Mouse (Mus musculus) cerebellum, adult 9-11 months (tissue): ENCODE results near the gene Slc28a1.
A peak's percentile ranks its signal among the peaks of the same experiment; 100 is the strongest.

Experiments used
- DNase-seq: peaks from one replicate; pipeline ENCODE4 v3.0.0; 2022

The Slc28a1 gene

DNA sequence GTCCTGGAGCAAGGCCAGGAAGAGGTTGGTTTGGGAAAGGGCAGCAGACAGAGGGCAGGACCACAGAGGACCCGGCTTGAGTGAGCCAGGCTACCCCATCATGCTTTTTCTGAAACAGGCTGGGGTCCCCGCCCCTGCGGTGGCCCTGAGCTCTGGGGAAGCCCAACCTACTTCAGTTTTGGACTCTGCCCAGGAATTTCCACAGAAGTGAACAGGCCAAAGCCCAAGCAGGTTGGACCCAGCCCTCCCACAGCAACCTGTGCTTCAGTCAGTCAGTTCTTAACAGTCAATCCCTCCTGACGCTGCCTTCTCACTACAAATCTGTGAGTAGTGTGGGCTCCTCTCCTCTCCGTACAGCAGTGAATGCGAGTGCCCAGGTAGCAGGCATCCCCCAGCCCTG lies at the start of gene Slc28a1:
Slc28a1 (plus strand) TSS at position 245 of the 400 bp plus-strand sequence.
- DNase-seq, result no peak

DNA sequence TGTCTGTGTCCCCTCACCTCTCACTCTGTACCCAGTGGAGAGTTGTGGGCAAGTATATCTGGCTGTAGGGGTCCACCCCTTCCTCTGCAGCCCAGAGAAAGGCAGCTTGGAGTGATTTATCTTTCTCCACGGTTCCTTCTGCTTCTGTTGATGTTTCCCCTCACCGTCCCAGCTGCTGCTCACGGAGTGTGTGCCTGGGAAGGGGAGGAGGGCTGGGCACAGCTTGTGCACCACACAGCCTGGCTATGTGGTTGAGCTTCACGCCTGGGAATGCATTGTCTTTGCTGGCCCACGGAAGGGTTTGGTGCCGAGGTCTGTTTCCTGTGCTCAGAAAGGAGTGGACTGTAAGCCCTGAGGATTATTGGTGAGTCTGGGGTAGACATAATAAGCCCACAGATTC lies 47.9 kb upstream of the Slc28a1 start:
- DNase-seq, result no peak

DNA sequence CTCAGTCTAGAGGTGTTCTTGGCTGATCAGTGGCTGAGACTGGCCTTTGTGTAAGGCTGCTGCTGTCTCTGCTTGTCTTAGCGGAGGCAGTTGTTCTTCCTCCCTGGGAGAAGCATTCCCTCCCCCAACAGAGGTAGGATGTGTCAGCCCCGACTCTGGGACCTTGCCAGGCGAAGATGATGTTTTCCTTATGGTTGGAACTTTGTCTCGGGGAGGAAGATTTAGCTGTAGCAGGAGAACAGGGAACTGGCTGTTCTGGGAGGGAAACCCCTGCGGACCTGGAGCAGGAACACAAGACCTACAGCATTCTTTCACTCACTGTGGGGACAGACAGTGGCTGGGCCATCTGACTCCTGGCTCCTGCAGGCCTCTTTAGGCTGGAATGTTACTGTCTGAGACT lies 42.1 kb upstream of the Slc28a1 start:
- no peak for DNase-seq

DNA sequence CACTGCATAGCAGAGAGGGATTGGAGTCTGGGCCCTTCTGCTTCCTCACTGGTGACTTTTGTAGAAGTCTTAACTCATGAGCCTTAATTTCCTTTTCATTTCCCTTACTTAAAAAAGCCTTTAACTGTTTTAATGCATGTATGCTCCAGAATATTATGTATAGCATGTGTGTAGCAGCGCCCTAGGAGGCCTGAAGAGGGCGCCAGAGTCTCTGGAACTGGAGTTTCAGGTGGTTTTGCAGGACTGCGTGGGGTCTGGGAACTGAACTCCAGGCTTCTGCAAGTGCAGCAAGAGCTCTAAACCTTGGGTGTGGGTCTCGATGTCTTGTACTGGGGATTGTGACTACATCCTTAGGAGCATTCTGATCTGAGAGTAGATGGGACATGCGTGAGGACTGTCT lies 41.3 kb upstream of the Slc28a1 start:
- DNase-seq, result no peak

DNA sequence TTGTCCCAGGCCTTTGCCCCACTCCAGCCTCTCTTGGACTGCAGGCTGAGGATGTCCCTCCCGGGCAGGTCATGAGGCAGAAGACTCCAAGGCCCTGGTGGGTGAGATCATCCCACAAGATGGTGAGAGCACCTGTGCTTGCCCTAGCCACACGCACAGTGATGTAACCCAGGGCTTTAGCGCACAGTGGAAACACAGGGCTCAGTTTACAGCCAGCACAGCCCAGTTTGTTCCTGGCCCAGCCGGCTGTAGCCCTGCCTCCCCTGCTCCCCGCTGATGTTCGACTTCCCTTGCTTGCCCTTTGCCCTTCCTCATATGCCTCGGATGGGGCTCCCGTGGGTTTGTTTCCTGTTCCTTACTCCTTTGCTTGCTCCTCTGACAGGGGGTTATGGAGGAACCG lies 40.1 kb upstream of the Slc28a1 start:
- no peak for DNase-seq

- DNase-seq, result no peak
Measured at GRCm38 (mm10) chr7:81075299-81075698, 39.3 kb upstream of the Slc28a1 start.

GRCm38 (mm10) chr7:81075732-81076131 lies 38.9 kb upstream of the Slc28a1 start:
- DNase-seq, result no peak

- DNase-seq, result no peak
Measured at GRCm38 (mm10) chr7:81077009-81077408, 37.6 kb upstream of the Slc28a1 start.

- DNase-seq, result no peak
Measured at GRCm38 (mm10) chr7:81078740-81079139, 35.9 kb upstream of the Slc28a1 start.

- DNase-seq, result no peak
Measured at GRCm38 (mm10) chr7:81093420-81093965, 21.1 kb upstream of the Slc28a1 start.

DNA sequence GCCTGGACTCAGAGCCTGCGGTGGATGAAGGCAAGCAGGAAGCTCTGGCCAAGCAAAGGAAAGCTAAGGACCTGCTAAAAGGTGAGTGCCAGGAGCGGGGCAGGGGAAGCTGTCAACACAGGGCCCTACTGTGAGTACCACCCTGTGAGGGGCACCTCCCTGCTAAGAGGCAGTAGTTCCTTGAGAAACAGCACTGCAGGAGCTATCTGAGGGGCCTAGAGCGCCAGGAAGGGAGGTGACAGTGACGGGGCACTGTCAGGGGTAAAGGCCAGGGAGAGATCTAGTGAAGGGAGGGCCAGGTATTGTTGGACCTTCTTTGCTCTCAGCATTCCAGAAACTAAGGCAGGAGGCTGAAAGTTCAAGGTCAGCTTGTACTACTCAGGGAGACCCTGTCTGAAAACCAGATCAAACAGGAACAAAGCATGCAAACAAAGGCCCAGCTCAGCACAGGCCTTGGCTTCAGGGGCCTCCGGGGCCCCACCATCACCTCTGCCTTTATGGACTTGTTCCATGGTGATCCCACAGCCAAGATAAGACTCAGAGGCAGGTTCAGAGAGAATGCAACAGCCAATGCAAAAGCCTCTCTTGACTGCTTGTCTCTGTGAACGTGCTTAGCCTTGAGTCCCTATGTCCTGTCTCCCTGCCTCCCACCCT lies 20.4 kb upstream of the Slc28a1 start:
- DNase-seq, result no peak

- no peak for DNase-seq
Measured at GRCm38 (mm10) chr7:81100341-81100740, 14.3 kb upstream of the Slc28a1 start.

- no peak for DNase-seq
Measured at GRCm38 (mm10) chr7:81102854-81103253, 11.7 kb upstream of the Slc28a1 start.

GRCm38 (mm10) chr7:81105525-81105924 lies 9.1 kb upstream of the Slc28a1 start:
- DNase-seq, result no peak

DNA sequence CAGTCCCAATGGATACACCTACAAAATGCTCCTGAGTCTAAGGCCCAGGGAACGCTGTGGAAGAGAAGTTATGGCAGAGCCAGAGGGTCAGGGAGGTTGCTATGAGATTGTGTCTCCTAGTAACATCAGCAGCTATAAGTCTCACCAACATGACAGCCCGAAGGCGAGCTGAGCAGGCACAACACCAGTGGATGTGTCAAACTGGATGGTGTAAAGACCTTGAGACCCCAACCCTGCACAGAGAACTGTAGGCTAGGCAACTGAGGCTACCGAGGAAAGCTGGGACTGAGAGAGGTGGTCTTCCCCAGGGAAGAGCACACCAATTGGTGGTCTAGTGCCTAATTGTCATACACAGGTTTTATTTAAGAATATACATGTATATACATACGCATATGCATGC lies 6.4 kb upstream of the Slc28a1 start:
- no peak for DNase-seq

DNA sequence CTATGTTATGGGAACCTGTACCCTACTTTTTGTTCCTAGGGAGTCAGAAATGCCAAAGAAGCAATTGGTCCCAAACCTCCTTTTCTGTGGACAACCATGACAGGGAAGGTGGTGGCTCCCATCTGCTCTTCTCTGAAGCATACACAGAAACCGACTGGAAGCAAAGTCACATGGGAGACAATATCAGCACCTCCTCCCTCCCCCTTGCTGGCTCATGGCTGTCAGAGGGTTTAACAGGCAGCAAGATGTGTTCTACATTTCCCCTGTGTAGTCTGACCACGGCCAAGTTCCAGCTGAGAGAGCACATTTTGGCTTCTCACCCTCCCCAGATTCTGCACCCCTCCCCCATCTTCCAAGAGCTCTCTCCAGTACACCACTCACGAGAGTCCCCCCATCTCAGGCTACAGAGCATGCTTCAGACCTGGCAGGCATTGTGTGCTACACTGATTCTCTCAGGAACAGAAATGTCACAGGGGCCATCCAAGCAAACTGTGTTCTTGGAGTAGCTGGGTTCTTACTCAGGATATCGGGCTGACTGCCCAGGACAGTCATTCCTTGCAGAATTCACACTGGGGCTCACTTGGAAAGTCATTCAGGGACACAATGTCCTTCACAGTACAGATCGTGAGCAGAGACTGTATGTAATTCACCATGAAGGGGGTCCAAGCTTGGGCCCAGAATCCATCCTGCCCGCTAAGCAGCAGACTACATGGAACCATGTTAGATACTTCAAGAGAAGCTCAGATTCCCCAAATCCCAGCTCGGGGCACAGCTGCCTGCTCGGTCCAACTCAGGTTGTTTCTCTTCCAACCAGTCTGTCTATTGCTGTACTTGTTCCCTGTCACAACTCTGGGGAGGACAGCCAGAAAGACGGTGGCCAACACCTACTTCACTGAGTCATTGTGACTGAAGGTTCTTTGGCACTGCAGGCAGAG lies 4.6 kb upstream of the Slc28a1 start:
- peak; percentile 28 for DNase-seq

- DNase-seq, result no peak
Measured at GRCm38 (mm10) chr7:81110791-81111190, 3.8 kb upstream of the Slc28a1 start.

- no peak for DNase-seq
Measured at GRCm38 (mm10) chr7:81111729-81112128, 2.9 kb upstream of the Slc28a1 start.

DNA sequence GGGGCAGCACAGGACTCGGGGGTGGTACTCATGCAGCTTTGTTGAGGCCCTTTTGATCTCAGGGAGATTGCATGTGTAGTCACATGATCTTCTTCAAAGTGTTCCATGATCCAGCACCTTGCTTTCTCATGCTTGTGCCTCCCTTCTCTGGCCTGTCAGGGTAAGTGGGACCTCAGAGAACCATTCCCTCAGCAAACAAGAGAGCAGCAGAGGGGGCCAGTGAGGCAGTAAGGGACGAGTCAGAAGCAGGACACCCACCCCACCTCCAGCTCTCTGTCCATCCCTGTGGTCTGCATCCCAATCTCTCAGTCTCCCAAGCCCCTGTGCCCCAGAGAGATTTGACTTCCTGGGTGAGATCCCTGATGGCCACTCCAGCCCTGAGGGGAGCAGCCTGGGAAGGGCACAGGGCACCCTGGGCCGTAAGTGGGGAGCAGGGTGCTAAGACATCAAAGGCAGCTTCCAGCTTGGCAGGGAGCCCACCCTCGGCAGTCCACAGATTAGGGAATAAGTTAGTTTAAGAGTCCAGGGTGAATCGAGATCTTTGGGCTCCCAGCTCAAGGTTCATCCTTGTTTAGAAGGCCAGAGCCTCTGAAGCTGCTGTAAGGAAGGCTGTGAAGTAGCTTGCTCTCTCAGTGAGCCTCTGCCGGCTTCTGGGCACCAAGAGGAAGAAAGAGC lies 1.8 kb upstream of the Slc28a1 start:
- DNase-seq, result no peak

- DNase-seq, result no peak
Measured at GRCm38 (mm10) chr7:81121099-81121498, 6.5 kb downstream of the Slc28a1 start.

DNA sequence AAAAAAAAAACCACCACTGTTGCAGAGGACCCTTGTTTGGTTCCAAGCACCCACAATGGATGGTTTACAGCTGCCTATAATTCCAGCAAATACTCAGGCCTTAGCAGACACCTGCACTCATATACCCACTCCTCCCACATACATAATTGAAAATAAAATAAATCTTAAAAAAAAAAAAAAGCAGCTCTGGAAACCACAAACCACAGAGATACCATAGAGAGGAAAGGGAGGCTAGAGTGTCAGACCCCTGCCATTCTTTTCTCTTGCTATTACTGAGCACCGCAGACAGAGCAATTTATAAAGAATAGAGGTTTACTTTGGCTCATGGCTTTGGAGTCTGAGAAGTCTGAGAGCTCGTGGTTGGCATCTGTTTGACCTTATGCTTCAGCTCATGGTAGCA lies 8.2 kb downstream of the Slc28a1 start:
- DNase-seq, result no peak

DNA sequence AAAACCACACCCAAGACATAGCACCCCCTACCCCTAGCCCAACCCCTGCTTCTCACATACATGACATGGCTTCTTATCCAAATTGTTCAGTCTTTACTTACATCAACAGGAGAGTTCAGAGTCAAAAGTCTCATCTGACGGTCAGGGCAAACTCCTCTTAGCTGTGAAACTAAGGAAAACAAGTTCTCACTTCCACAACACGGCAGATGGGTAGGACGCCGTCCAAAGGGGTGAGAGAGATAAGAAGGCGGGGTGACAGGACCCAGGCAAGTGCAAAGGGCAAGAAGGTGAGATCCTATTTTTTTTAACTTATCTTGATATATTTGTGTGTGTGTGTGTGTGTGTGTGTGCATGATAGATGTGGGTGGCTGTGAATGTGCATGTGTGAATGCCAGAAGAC lies 9.0 kb downstream of the Slc28a1 start:
- DNase-seq, result no peak

DNA sequence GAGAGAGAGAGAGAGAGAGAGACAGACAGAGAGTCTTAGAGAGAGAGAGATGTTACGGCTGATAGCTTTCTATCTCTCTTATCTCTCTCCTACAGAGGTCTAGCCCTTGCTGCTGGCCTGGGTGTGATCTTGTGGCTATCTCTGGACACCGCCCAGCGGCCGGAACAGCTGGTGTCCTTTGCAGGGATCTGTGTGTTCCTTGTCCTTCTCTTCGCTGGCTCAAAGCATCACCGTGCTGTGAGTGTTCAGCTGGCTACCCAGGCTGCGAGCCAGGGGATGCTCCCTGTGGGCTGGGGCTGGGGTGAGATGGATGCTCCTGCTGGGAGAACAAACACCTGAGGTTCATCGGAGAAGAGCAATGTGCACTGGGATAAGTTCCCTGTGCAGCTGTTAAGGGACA lies 10.2 kb downstream of the Slc28a1 start:
- DNase-seq, result no peak
